Mouse (Mus musculus) frontal cortex, adult (tissue): ENCODE data around the gene Rai1.

Experiments
- ATAC-seq: cut with Nextera tagmentation; 2 replicates; pipeline ENCODE4 v1.9.2; 2017; ENCODE audit warnings: mild to moderate bottlenecking, moderate library complexity, mixed read lengths; ENCODE audit not compliant: low TSS enrichment

Rai1 gene

DNA sequence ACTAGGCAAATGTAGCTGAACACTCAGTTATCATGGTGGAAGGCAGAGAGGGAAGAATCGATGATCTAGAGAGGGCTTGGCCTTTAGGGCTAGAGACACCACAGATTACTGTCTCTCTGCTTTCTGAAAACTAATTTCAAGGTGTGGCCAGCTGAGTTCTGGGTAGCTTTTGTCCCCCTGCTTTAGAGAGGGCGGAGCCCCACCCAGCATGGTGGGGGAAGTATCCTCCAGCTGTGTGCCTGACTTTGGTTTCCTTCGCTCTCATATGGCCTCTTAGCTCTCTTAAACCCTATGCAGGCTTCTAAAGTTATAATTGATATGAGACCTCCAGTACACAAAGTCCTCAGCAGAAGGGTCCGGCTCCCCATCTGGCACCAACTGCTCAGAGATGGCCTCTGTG is 58.5 kb downstream of the Rai1 start:
- ATAC-seq: no peak

DNA sequence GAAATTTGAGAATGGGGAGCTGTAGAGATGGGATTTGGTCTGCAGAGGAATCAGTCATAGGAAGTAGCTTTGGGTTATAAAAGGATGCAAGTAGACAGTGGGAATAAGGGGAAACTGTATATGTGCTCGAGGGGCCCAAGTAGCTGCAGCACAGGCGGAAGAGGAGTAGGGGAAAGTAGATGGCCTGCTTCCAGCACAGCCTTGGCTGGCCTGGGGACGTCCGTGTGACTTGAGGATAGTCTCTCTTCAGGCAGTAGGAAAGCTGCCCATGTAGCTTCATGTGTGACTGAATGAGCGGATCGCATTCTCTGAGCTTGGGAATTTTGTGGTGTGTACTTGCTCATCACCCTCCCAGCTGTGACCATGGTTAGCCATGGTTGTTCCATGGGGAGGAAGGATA is 59.6 kb downstream of the Rai1 start:
- ATAC-seq: no peak

DNA sequence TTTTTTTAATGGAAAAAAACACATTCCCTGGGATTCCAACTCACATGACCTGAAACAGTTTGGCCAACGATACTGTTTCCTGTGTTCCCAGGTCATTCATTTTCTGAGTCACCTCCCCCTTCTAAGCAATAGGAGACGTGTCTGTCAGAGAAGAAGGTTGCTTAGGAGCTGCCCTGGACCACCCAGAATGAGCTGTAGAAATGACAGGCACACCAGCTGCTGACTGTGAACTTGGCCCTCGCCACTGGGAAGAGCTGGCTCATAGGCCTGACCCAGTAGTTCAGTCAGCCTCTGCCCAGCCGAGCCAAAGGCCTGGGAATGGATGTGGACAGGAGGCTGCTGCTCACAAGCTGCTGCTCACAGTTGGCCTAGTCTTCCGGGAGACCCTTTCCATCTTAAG is 60.3 kb downstream of the Rai1 start:
- ATAC-seq: no peak

DNA sequence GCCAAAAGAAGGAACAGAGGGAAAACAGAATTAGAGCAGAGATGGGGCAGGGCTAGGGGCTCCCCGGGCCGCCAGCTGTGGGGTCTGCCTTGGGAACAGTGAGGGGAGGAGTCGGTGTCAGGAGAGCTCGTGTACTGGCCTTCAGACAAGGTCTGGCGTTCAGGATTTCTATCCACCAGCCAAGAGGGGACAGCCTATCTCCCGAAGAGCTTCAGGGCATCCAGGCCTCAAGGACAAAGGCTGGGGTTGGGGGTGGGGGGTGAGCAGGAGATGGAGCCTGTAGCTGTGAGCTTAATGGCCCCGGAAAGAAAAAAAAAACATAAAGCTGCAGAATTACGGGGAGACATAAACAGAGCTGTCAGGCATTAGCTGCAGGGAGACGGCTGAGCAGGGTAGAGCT is 64.0 kb downstream of the Rai1 start:
- no peak for ATAC-seq

DNA sequence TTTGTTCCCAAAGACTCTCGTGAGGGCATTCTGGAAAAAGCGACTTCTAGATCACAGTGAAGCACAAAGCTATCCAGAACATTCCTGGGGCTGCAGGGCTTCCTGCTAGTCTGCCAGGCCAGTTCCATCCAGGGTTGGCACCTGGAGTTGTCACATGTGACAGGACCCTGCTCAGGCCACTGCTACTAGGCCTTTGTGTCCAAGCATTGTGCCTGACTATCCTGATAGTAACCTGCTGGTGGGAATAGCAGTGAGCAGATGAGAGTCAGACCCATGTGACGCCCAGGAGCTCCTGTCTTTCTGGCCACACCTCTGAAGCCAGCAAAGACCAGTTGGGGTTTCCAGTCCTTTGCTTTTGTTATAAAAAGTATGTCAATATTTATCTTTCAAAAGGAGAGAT is 67.3 kb downstream of the Rai1 start:
- no peak for ATAC-seq

DNA sequence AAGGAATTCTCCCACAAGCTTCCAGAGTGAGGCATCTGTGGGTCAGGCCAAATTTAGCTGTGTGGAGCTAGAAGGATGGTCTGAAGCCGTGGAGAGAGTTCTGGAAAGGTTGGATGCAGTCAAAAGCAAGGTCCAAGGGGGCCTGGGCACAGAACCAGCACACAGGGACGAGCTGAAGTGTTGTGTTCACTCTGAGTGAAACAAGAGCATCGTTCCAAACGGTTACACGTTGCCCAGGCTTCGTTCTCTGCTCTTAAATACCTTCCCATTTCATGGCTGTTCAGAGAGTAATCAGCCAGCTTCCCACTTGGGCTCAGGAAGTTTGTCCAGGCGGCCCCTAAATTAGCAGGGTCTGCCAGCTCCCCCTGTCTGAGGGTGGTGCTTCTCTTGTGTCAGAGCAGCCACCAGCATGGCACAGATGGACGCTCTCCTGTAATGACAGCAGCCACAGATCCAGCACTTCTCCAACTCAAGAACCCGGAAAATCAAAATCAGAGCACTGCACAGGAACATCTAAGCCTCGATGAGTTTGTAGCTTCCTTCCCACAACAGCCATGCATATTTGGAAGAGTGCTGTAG is 68.9 kb downstream of the Rai1 start:
- ATAC-seq: no peak

DNA sequence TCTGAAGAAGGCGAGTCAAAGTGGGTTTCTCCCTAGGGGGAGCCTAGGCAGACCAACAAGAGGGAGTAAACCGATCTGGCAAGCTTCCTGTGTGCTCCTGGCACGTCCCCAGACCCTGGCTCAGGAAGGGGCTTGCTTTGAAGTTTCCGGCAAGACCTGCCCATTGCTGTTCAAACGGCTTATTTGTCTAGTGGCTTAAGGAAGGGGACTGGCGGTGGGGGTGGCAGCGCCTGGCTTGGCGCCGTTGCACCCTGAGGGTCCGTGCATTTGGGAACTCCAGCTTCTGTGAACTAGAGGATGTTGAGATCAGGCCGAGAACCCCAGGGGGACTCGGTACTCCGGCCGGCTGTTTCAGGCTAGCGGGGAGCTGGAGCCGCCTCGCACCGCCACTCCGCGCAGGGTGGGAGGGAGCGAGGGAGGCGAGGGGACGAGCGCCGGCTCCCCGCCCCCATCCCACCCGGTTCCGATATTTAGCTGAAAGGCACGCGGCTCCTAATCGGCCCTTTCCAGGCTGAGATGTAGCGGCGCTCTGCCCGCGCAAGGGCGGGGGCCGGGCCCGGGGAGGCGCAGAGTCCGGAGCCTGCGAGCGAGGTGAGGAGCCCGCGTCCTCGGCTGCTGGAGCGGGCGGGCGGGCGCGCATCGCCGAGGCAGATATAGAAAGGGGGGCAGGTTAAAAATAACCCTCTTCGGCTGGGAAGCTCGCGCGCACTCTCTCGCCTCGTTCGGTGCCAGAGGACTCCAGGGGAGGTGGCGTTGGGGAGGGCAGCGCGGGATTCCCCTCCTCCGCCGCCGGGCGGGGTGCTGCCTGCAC is 70.8 kb downstream of the Rai1 start:
- ATAC-seq: peak; percentile 63

DNA sequence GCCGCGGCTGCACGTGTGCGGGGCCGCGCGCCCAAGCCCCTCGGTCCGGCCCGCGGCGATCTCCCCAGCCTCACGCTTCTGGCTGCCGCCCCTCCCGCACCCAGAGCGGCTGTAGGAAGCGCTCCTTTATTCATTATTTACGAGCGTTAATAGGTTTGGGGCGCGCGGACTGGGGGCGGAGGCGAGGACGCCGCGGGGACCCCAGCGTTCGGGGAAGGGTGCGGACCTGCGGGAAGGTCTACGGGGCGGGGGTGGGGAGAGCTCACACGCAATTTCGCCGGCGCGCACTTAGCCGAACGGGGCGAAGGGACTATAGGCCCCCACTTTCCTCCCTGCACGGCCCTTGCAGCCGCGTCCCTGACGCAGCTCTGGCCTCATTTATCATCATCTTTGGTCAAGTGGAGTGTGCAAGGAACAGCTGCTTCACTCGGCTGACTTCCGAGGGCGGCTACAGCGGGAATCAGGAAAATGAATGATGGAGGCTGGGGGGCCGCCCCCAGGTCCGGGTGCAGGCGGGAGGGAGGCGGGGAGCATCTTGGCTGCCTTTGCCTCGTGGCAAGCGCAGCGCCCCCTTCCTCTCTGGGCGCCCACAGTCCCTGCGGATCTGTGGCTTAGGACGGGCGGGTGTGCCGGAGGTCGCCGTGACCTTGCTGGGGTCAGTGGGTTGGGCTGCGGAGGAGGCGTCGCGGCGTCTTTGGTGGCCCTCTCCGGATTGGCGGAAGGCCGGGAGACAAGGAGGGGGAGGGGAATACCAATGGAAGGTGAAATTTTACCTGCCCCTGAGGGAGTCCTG is 71.6 kb downstream of the Rai1 start:
- peak; percentile 24 for ATAC-seq

DNA sequence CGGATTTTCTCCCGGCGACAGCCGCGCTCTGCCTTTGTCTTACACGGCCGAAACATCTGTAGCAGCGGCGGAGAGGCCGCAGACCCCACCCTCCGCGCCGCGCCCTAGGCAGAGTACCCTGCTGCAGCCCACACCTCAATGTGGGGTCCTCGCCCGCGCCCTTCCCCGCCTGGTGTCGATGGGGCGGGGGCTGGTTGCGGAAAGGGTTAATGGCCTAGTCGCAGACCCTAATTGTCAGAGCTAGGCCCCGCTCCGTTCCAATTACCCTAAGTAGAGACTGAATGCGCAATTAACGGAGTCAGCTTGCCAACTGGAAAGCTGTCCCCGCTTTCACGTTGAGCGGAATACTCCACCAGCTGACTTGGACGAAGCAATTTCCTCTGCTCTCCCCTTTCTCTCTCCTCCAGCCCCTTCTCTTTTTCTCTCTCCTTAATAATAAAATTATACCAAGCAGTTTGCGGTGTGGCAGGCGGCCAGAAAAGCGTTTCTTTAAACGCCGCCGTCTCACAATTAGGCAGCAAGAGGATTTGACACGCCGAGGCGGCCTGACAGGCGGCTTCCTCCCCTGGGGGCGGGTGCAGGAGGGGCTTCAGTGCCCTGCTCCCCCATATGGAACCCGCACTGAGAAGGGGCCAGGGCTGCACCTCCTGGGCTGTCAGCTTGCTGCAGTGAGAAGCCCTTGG is 72.3 kb downstream of the Rai1 start:
- ATAC-seq: peak; percentile 12

DNA sequence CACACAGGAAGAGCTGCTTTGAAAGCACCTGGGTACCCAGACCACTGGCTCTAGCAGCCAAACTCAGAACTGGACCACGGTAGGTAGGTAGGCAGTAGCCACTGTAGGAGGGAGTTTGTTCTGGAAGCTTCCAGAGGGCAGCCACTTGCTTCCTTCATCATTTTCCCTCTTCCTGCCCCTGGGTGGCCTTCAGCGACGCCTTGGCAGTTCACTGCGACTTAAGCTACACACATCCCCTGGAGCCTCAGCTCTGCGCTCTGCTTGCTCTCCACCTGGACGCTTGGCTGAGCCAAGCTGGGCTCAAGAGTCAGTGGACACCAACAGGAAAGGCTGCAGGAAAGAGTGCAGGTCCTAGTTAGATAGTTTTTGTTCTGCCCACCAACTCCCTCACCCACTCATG is 73.2 kb downstream of the Rai1 start:
- ATAC-seq: no peak

DNA sequence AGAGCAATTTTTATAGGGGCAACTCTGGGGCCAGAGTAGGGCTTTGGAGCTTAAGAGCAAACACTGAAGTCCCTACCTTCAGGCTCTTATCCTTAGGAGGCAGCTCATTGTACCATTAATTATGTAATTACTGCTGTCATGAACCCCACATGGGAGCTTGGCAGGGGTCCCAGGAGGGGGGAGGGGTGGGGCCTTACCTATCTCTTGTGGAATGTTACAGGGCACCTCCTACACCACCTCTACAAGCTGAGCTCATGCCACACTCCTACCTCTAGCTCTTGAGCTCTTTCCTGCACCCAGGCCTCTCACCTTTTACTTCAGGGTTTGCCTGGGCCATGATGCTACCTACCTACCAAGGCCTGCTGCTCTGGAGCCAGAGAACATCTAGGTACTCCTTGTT is 73.7 kb downstream of the Rai1 start:
- ATAC-seq: no peak

DNA sequence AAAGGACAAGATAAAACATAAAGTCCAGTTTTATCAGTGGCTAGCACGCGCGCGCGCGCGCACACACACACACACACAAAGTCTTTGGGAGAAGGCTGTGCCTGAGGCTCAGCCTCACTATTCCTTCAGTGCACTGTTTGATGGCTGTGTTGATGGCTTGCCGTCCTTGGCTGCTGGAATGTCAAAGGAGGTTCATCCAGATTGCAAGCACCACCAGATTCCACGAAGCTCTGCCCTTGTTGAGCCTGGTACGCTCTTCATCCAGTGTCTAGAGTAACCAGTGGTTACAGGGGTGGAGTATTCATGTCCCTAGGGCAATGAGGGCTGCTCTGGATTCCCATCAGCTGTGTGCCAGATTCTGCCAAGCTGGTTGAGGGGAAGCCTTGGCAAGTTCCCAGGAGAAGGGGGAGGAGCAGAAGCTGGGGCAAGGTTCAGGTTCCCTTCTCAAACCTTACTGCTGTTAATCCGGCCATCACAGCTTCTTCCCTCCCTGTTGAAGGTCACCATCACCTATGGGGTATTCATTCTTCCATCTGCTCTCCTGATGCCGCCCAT is 77.4 kb downstream of the Rai1 start:
- ATAC-seq: no peak

DNA sequence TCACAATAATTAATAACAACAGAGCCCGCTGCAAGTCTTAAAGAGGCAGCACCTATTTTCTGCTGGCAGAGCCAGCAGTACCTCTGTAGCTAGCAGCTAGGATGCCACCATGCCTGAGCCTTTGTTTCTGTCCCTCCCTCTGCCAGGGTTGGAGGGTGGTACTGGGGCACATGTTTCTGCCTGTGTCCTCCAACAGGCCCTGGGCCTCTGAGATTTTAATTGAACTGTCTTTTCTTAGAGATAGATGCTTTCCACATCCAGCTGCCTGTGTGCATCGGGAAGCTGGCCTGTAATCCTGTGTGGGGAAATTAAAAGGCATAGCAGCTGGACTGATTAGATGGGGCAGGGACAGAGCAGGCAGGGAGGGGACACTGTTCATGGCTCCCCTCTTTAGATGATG is 77.9 kb downstream of the Rai1 start:
- no peak for ATAC-seq

DNA sequence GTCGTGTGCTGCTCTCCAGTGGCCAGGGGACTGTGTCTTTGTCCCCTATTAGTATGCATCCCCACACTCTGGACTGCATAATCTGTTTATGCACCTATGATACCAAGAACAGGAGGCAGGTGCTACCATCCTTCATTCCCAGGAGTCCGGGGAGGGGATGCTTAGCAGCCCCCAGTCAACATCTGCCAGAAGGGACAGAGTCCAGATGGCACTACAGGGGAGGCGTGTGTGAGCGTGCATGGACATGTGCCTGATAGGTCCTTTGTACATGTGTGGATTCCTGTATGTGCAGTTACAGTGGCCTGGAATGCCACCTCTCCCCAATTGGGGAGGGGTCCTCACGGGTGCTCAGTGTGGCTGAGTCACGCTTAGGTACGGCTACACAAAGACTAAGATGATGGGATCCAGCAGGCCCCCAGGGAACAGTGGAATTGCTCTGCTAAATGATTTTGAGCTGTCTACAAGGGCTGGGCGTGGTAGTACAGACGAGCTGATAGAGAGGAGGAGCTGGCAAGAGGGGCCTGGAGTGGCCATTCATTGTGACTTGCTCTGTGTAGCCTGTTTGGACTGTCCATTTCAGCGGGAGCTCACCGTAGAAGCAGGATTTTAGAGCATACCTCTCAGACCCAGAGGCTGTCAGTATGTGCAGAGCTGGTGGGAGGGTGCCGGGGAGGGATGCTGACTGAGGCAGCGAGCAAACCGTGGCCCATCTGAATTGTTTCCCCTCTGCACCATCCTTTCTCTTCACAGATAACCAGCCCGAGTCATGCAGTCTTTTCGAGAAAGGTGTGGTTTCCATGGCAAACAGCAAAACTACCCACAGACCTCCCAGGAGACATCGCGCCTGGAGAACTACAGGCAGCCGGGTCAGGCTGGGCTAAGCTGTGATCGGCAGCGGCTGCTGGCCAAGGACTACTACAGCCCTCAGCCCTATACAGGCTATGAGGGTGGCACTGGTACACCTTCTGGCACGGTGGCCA is 79.8 kb downstream of the Rai1 start:
- ATAC-seq: peak; percentile 64

DNA sequence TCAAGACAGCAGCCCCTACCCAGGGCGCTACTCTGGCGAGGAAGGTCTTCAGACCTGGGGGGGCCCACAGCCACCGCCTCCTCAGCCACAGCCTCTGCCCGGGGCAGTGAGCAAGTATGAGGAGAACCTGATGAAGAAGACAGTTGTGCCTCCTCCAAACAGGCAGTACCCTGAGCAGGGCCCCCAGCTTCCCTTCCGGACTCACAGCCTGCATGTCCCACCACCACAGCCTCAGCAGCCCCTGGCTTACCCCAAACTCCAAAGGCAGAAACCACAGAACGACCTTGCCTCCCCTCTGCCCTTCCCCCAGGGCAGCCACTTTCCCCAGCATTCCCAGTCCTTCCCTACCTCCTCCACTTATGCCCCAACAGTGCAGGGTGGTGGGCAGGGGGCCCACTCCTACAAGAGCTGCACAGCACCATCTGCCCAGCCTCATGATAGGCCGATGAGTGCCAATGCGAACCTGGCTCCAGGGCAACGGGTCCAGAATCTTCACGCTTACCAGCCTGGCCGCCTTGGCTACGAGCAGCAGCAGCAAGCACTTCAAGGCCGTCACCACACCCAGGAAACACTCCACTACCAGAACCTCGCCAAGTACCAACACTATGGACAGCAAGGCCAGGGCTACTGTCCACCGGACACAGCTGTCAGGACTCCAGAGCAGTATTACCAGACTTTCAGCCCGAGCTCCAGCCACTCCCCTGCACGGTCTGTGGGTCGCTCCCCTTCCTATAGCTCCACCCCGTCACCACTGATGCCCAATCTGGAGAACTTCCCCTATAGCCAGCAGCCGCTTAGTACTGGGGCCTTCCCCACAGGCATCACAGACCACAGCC is 80.8 kb downstream of the Rai1 start:
- ATAC-seq: no peak

DNA sequence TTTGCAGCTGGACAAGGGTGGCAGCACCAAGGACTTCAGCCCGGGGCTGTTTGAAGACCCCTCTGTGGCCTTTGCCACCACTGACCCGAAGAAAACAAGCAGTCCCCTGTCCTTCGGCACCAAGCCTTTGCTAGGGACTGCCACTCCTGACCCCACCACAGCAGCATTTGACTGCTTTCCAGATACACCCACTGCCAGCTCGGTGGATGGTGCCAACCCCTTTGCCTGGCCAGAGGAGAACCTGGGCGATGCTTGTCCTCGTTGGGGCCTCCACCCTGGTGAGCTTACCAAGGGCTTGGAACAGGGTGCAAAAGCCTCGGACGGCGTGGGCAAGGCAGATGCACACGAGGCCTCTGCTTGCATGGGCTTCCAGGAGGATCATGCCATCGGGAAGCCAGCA is 82.3 kb downstream of the Rai1 start:
- no peak for ATAC-seq

DNA sequence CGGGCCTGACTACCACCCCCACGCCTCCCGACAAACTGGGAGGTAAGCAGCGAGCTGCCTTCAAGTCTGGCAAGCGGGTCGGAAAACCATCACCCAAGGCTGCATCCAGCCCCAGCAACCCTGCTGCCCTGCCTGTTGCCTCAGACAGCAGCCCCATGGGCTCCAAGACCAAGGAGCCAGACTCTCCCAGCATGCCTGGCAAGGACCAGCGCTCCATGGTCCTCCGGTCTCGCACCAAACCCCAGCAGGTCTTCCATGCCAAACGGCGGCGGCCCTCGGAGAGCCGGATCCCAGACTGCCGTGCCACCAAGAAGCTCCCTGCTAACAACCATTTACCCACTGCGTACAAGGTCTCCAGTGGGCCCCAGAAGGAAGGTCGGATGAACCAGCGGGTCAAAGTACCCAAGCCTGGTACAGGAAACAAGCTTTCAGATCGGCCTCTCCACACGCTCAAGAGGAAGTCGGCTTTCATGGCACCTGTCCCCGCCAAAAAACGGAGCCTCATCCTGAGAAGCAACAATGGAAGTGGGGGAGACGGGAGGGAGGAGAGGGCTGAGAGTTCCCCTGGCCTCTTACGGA is 83.6 kb downstream of the Rai1 start:
- ATAC-seq: no peak

DNA sequence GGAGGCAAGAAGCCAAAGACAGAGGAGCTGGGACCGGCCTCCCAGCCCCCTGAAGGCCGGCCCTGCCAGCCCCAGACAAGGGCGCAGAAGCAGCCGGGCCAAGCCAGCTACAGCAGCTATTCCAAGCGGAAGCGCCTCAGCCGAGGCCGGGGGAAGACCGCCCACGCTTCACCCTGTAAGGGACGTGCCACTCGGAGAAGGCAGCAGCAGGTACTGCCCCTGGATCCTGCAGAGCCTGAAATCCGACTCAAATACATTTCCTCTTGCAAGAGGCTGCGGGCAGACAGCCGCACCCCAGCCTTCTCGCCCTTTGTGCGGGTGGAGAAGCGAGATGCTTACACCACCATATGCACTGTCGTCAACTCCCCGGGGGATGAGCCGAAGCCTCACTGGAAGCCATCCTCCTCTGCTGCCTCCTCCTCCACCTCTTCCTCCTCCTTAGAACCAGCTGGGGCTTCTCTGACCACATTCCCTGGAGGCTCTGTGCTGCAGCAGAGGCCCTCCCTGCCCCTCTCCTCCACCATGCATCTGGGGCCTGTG is 84.8 kb downstream of the Rai1 start:
- peak; percentile 24 for ATAC-seq

DNA sequence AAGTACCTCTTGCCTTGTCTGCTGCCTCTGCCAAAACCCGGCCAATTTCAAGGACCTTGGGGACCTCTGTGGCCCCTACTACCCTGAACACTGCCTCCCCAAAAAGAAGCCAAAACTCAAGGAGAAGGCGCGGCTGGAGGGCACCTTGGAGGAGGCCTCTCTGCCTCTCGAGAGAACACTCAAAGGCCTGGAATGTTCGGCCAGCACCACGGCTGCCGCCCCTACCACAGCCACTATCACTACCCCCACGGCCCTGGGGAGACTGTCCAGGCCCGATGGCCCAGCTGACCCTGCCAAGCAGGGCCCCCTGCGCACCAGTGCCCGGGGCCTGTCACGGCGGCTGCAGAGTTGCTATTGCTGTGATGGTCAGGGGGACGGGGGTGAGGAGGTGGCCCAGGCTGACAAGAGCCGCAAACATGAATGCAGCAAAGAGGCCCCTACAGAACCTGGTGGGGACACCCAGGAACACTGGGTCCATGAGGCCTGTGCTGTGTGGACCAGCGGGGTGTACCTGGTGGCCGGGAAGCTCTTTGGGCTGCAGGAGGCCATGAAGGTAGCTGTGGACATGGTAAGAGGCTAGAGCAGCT is 85.3 kb downstream of the Rai1 start:
- no peak for ATAC-seq
